Mouse (Mus musculus) testis, postnatal 14 days (tissue): ENCODE data around the gene Bok.
A peak's percentile ranks its signal among the peaks of the same experiment; 100 is the strongest.

ENCODE experiments used
- DNase-seq: peaks from one replicate; pipeline ENCODE4 v3.0.0; 2021; ENCODE audit warnings: low spot score

Bok gene

DNA sequence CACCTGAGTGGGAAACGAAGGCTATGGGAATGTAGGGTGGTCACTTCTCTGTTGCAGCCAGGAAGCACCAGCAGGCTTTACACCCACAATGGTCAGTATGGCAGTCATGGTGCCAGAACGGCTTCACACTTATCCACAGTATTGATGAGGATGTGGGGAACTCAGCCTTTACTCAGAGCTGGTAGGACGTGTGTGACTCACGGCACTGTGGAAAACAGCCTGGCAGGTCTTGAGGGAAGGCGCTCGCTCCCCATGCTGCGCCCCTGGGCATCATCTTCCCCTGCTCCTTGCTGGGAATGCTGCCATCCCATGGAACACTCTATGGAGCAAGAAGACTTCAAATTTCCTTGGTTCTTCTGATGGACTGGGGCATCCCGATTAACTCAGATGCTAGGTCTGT, 5.6 kb downstream of the Bok start:
- no peak for DNase-seq

DNA sequence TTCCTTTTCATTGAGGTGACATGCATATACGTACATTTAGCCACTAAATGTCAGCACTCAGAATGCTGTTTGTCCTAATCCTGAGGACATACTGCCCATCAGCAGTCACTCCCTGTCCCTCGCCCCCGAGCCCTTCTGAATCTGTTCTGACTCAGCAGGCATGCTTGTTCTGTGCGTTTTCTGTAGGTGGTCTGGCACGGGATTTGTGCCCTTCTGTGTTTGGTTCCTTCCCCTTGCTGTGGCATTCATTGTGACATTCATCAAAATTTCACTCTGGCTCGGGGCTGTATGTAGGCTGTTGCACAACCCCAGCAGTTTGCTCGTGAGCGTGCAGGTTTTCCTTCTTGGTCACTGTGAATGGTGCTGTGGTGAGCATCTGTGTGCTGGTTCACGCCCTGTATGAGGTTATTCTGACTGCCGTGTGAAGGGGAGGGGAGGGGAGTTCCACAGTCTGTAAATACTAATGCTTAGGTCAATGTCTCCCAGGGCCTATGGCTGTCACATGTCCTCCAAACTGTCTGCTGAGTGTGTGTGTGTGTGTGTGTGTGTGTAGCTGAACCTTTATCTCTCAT, 6.4 kb downstream of the Bok start:
- DNase-seq, result no peak

DNA sequence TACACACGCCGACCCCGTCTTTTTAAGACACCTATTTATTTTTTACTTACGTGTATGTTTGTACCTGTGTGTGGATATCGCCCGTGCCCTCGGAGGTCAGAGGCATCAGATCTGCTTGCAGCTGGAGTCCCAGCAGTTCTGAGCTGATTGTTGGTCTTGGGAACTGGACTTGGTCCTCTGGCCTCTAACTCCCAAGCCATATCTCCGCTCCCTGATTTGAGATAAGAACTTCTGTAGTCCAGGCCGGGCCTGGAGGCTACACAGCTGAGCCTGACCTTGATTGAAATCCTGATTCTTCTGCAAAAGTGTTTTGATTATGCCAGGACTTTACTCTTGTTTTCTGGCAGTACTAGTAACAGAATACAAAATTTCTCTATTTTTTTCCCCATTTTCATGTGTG, 7.3 kb downstream of the Bok start:
- no peak for DNase-seq

DNA sequence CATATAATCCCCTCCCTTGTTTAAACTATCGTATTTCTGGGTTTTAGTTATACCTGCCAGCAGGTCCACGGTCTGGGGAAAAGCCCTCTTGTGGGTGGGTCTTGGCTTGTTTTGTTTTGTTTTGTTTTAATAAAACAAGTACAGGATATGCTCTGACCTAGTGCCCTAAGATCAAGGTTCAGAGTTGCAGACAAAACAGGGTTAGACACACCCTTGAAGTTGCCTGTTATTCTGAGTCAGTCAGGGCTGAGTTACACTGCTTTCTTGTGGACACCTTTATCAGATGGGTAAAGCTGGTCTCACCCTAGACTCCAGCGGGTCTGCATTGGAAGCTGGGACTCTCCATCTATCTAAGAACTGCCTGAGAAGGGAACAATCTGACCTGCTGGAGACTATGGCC, 8.0 kb downstream of the Bok start:
- DNase-seq, result no peak

DNA sequence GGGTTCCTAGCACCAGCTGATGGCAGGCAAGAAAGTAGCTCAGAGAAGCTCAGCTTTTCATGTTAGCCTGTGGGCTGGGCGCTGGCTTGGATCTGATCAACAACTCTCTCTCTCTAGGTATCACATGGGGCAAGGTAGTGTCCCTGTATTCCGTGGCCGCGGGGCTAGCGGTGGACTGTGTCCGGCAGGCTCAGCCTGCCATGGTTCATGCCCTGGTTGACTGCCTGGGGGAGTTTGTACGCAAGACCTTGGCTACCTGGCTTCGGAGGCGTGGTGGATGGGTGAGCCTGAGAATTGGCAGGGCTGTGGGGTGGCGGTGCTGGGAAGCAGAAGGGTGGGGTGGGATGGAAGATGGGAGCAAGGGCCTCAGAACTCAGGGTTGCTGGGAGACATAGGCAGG, 8.5 kb downstream of the Bok start:
- no peak for DNase-seq

DNA sequence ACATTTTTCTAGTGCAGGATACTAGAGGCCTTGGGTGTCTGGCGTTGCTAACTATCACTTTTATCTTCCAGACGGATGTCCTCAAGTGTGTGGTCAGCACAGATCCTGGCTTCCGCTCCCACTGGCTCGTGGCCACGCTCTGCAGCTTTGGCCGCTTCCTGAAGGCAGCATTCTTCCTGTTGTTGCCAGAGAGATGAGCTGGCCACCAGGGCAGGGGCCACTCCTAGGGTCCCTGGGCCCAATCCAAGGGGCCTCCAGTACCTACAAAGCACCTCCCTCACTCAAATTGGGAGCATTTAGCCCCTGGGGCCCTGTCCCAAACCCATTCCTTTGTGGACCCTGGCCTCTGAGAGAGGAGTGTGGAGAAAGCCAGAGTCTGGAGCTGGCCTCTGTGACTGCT, 9.5 kb downstream of the Bok start:
- peak; percentile 56 for DNase-seq

- no peak for DNase-seq
Observed at GRCm38 (mm10) chr1:93697317-93697716, 11.9 kb downstream of the Bok start.

- no peak for DNase-seq
Observed at GRCm38 (mm10) chr1:93699159-93699558, 13.7 kb downstream of the Bok start.

DNA sequence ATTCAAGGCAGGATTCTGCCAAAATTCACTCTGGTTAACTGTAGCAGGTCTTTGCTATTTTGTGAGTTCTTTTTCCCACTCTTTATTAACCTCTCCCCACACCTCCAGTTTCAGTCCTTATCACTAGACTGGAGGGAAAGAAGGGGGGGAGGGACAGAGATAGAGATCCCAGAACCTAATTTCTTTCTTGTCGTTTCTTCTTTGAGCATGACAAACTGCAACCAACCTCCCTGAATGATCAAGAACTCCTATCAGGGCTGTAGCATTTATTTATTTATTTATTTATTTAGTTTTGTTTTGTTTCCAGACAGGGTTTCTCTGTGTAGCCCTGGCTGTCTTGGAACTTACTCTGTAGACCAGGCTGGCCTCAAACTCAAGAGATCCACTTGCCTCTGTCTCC, 16.6 kb downstream of the Bok start:
- DNase-seq, result no peak

- DNase-seq, result no peak
Observed at GRCm38 (mm10) chr1:93703472-93704048, 18.1 kb downstream of the Bok start.

DNA sequence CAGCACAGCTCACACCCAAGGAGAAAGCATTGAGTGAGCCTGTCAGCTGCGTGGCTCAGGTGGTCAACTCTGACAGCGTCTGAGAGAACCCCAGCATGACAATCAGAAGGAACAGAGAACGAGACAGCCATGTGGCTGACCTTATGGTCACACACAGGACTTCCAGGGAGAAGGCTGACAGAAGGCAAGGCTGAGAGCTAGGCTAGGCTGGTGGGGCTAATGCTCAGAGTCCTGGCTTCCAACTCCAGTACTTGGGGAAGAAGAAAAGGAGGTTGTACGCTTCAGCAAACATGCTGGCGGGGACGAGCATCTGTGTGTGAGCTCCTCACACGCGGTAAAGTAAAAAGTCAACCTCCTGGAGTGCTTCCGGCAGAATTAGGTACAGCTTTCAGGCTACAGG, 18.9 kb downstream of the Bok start:
- DNase-seq, result no peak

DNA sequence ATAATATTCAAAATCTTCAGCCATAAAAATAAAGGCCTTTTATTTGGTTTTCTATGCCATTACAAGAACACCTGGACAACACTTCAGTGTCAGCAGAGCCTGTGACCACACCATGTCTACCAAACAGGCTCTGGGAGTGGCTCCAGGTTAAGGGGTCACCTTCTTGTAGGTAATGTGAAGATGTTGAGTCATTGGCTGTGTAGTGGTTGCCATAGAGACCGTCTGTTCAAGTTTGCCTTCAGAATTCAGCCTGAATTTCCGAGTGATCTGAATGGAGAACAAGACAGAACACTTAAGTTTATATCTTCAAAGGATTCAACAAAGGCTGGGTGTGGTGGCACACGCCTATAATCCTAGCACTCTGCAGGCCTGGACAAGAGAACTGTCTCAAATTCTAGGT, 19.9 kb downstream of the Bok start:
- no peak for DNase-seq

DNA sequence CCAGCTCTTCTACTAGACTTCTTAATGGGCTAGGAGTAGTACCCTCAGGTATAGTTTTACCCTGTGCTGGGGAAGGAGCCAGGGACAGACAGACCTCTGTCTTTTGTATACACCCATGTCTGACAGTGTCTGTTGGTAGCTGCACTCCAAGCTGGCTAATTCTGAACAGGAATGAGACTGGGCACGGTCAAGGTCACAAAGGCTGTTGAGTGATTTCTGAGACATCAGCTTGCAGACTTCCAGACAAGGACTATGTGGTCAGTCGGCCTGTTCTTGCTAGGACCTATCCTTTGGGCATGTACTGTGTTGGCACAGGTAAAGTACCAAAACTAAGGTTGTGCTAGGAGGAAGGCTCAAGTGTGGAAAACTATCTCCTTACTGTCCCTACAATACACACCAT, 30.7 kb downstream of the Bok start:
- DNase-seq, result no peak

- DNase-seq, result no peak
Observed at GRCm38 (mm10) chr1:93721557-93721956, 36.1 kb downstream of the Bok start.

- no peak for DNase-seq
Observed at GRCm38 (mm10) chr1:93724623-93725022, 39.2 kb downstream of the Bok start.

- DNase-seq, result no peak
Observed at GRCm38 (mm10) chr1:93725665-93726064, 40.2 kb downstream of the Bok start.

- DNase-seq, result no peak
Observed at GRCm38 (mm10) chr1:93726116-93726515, 40.7 kb downstream of the Bok start.

DNA sequence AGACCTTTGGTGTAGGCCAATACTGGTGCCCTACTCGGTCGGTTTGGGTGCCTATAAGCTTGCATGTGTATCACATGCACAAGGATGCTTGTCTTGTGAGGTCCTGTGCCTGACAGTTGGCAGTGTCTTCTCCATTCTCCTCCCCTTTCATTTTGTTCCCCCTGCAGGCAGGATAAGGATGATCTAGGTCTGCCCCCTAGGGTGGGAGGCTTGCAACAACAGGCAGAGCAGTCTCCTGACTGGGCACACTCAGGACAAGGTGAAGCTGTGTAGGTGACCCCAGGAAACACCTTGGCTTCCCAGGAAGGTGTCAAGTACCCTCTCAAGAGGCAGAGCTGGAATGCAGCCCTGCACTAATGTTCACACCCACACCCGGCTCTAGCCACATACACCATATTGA, 41.5 kb downstream of the Bok start:
- no peak for DNase-seq

- no peak for DNase-seq
Observed at GRCm38 (mm10) chr1:93731103-93731502, 45.6 kb downstream of the Bok start.

DNA sequence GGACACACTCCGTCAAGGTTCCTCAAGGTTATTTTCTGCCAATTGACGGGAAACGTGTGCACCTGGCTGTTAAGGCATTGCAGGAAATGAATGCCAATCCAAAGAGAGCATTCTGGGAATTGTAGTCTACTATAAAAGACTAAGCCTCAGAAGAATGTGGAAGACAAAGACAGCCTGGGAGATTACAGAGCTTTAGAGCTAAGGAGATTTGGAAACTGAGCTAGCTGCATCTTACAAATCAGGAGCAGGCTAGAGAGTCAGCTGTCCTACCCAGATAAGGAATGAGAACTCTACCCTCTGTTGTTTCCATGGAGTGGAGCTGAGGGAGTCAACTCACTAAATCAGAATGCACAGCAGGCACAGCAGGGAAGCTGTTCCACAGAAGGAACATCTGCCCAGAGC, 46.4 kb downstream of the Bok start:
- no peak for DNase-seq

- DNase-seq, result no peak
Observed at GRCm38 (mm10) chr1:93735859-93736258, 50.4 kb downstream of the Bok start.

DNA sequence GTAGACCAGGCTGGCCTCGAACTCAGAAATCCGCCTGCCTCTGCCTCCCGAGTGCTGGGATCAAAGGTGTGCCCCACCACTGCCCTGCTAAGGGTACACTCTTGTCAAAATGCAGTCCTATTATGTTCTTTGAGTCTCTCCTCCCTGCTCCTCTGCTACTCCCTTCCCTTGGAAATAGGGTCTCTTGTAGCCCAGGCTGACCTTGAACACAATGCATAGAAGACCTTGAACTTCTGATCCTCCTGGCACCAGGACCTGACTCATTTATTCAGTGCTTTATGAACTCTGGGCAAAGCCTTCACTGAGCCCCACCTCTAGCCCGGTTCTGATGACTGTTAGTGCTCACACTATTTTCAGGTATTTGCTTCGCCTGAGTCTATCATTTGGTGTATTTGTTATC, 52.3 kb downstream of the Bok start:
- no peak for DNase-seq

DNA sequence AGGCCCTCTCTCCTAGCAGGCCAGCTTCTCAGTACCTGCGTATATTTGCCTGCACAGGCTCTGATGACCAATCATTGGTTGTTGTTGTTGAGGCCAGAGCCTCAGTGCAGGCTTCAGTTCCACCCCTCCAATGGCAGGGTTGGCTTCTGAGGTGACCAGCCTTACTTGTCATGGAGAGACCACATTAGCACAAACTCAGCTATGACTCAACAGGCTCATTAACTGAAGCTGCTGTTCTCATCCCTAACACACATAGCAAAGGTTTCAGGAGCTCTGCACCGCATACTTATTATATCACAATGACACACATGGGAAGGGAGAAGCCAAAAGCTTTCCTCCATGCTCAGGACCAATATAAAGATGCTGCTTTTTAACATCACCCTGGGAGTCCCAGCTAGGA, 55.2 kb downstream of the Bok start:
- DNase-seq, result no peak

GRCm38 (mm10) chr1:93741987-93742386, 56.5 kb downstream of the Bok start:
- no peak for DNase-seq

DNA sequence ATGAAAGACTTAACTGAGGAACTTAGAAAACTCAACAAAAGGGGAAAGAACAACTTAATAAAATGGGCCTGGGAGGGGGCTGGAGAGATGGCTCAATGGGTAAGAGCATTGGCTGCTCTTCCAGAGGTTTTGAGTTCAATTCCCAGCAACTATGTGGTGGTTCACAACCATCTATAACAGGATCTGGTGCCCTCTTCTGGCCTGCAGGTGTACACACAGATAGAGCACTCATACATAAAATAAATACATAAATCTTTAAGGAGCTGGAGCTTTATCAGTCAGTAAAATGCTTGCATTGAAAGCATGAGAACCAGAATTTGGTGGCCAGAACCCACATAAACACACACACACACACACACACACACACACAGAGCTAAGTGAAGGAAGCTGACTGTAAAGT, 57.5 kb downstream of the Bok start:
- DNase-seq, result no peak
